Mouse (Mus musculus): ENCODE measurements around the gene Zfp408.
"Not testable (repeated sequence)": the region's sequence is repeated elsewhere in the genome, so short reads cannot be mapped to it uniquely, and the experiment has no call there.

Zfp408 gene

GRCm38 (mm10) chr2:91651458-91652258 lies 2.1 kb upstream of the Zfp408 start:
- in situ Hi-C loops (cut with MboI), result no loop called here

- in situ Hi-C loops (cut with MboI), result no loop called here
These were observed 887 bp upstream of the Zfp408 start for GRCm38 (mm10) chr2:91650360-91650995.

GRCm38 (mm10) chr2:91649152-91649551 lies 439 bp downstream of the Zfp408 start:
- in situ Hi-C loops (cut with MboI), result no loop called here

GRCm38 (mm10) chr2:91646733-91647132 lies 2.9 kb downstream of the Zfp408 start:
- in situ Hi-C loops (cut with MboI), result no loop called here

DNA sequence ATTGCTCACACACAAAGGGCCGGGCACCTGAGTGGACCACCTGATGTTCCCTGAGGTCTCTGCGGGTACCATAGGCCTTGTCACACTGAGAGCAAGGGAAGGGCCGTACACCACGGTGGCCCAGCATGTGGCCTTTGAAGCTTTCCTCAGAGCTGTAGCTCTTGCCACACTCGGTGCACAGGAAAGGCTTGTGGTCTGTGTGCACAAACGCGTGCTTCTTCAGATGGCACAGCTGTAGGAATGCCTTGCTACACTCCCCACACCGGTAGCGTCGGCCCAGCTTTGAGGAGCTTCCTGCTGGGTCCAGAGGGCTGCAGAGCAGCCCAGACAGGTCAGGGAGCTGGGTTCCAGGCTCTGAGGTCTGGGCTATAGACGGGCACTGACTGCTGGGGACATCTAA lies 3.8 kb downstream of the Zfp408 start:
- in situ Hi-C loops (cut with MboI), result no loop called here

GRCm38 (mm10) chr2:91645354-91645753 lies 4.2 kb downstream of the Zfp408 start:
- in situ Hi-C loops (cut with MboI), result no loop called here

- in situ Hi-C loops (cut with MboI), result no loop called here
These were observed 5.6 kb downstream of the Zfp408 start for GRCm38 (mm10) chr2:91644021-91644420.

- in situ Hi-C loops (cut with MboI), result no loop called here
These were observed 6.7 kb downstream of the Zfp408 start for GRCm38 (mm10) chr2:91642825-91643415.

DNA sequence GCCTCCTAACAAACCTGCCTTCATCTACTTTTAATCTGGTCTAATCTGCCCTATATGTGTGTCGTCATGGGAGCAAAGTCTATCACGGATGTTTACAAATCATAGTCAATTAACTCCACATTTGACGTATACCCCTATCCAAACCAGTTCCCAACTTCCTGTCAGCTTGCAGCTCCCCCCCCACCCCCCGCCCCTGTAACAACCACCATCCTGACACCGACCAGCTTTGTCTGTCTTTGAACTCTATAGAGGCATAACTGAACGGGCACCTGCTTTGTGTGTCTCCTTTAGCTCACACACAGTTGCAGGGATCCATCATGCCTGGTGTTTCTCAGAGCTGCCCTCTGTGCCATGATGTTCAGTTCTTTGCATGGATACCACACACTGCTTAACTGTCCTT lies 10.7 kb downstream of the Zfp408 start:
- in situ Hi-C loops (cut with MboI), result no loop called here

GRCm38 (mm10) chr2:91636727-91637338 lies 12.8 kb downstream of the Zfp408 start:
- in situ Hi-C loops (cut with MboI), result no loop called here

DNA sequence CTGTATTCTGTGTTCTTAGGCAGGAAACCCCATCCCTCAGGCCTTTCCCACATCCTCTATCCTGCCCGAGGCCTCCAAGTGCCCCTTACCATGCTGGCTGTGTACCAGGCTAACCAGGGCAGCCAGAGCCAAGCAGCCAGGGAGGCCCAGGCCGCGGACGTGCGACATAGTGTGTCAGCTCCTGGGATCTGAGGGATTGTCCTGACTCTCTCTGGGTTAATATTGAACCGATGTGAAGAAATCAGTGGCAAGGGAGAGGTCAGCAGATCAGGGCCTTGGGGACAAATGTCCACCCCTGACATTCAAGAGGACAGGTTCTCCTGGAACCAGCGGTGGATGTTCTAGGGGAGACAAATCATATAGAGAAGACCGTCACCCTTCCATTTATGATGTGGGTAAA lies 13.4 kb downstream of the Zfp408 start, which contains the start of gene F2:
TSS of gene F2 (minus strand) at position 186 of the 400 bp plus-strand sequence.
- in situ Hi-C loops (cut with MboI), result no loop called here

DNA sequence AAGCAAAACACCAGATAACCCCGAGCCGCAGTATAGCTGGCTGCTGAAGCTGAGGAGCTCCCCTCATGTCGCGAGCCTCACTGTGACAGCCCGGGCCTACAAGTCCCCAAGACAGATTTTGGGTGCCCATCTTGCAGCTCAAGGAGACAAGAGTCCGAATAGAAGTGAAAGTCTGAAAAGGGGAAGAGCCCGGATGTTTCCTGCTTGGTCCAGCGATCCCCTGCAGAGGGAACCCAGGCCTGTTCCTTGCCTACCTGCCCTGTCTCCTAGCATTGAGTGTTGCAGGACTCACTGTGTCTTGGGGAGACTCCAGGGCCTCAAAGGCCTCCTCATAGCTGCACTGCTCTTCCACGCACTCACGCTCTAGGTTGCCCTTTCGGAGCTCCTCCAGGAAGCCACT lies 14.1 kb downstream of the Zfp408 start:
- in situ Hi-C loops (cut with MboI), result no loop called here

GRCm38 (mm10) chr2:91634841-91635240 lies 14.8 kb downstream of the Zfp408 start:
- in situ Hi-C loops (cut with MboI), result no loop called here

DNA sequence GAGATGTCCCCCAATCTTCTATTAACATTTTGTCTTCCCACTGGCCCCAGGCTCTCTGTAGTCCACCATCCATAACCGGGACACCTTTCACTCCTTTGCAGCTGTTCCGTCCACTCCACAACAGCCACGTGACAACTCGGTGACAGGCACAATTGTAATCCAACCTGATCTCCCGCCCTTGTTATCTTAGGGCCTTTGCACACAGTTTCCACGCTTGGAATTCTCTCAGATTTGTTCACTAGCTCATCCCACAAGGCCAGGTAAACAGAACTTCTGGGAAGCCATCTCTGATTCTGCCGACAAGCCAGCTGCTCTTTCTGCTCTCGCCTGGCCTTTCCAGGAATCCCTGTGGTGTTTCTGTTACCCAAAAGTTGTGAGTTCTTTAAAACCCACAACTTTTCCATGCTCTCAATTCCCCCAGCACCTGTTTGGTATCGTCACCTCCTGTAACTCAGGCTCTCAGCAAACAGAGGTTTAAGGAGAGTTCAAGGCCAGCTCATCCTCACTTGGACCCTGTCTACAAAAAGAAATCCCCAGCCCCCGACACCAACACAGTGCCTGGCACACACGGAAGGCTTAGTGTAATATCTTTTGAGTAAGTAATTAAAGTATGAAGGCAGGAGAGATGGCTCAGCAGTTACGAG lies 16.1 kb downstream of the Zfp408 start:
- in situ Hi-C loops (cut with MboI), result no loop called here

DNA sequence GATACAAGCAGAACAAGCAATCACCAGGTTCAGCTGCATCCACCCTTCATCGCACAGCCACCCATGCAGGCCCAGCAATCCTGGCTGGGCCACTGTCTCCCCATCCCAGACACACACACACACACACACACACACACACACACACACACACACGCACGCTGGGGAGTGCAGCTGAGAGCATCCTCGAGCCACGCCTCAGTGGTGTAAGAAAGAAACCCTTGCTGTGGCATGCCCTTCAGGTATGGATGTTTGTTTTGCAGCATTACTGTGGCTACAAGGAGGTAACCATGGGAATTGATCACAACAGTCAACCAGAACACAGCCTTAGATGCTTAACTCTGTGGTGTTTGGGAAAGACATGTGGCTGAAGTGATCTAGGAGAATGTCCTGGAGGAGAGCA lies 17.3 kb downstream of the Zfp408 start:
- in situ Hi-C loops (cut with MboI), result no loop called here

GRCm38 (mm10) chr2:91631826-91632225 lies 17.8 kb downstream of the Zfp408 start:
- in situ Hi-C loops (cut with MboI), result no loop called here

DNA sequence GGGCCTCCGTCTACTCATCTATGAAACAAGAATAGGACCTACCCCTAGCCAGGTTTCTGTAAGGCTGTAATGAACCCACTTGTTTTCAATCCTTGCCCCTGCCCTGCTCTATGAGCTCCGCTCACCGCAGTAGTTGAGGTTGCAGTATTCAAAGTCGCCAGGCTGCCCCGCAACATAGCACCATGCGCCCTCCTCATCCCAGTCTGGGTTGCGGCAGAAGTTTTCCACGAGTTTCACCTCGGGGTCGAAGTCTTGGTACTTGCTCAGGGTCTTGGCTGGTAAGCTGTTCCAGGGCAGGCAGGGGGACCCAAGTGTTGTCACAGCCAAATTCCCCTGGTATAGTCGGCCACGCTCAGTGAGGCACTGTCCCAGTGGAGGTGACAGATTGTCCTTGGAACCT lies 19.2 kb downstream of the Zfp408 start:
- in situ Hi-C loops (cut with MboI), result no loop called here

- in situ Hi-C loops (cut with MboI), result no loop called here
These were observed 19.9 kb downstream of the Zfp408 start for GRCm38 (mm10) chr2:91629682-91630081.

DNA sequence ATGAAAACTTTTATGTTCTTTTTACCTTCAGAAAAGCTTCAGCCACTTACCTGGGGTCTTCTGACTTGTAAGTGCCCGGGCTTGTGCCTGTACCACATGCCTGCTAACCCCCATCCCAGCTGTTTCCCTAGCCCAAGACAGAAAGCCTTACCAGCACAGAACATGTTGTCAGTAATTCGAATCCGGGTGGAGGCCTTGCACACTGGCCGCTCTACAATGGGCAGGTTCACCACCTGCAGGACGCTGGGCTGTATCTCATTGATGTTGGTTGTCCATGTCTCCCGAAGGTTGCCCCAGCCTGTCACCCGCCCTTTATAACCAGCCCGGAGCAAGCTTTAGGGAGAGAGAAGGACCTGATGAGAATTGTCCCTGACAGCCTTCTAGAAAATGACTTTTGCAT lies 21.4 kb downstream of the Zfp408 start:
- in situ Hi-C loops (cut with MboI), result no loop called here

DNA sequence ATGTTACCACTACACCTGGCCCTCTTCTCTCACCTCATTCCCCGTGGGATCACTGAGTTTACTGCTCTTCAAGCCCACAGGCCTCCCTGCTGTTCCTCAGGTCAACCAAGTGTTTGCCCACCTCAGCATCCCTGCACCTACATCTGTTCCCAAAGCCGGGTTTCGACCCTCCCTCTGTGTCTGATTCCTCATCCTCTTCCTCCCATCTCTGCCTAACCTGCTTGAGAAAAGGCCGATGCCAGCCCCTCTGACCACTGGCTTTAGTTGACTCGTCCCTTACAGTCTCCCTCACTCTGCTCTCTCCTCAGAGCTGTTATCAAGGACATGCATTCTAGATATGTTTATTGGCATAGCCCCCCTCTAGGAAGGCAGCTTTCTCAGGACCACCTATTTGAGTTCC lies 22.1 kb downstream of the Zfp408 start:
- in situ Hi-C loops (cut with MboI), result no loop called here

- in situ Hi-C loops (cut with MboI), result not testable (repeated sequence)
These were observed 26.2 kb downstream of the Zfp408 start for GRCm38 (mm10) chr2:91623366-91623765.

DNA sequence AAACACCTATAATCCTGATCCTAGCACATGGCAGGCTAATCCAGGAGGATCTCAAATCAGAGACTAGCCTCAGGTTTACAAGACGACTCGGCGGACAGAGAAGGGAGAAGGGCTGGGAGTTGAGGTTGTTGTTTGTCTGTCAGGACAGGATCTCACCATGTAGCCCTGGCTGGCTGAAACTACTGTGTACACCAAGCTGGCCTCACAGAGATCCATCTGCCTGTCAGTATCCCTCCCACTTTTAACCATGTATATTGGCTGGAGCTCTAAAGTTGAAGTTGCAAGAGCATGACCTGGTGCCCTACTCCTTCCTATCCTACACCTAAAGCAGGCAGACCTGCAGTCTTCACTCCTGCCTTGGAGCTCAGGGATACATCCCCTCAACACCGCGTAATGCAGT lies 27.2 kb downstream of the Zfp408 start:
- in situ Hi-C loops (cut with MboI), result no loop called here

Data from mature B cell (primary cell).